Mouse (Mus musculus): ENCODE measurements around the gene Dhrs9. TPM values are rescaled to one million over a fixed set of nuclear protein-coding genes. Genes with fewer than 3 reads are reported as not detected.

Dhrs9 gene
- total and polyA plus RNA-seq, 2 experiments from 2014 or later = 0.03 TPM; not detected in 1

DNA sequence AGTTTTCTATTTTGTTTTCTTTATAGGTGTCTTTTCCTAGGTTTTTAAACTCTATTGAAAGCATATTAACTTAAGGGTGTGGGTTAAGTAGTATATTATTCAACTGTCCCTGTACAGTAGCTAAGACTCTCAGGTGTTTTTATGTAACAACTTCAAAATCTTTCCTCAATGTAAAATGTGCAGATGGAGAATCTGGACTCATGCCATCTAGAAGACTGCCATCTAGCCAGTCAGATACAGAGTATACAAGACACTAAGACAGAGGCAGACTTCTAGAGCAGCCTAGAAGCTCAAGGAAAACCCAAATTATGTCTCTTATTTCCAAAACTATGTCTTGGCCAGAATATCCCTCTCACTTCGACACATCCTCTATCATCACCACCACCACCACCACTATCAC is 45.8 kb downstream of the Dhrs9 start:
- TF ChIP-seq EP300 (IDR thresholded peaks at IDR 0.05; ENCODE audit: low read depth) (no peak), CTCF (IDR thresholded peaks at IDR 0.05; ENCODE audit: low read depth) (no peak)
- Histone ChIP-seq H3K9ac (replicated peaks; ENCODE audit: low read depth, low read length) (no peak overlapping the region), H3K4me2 (ENCODE audit: low read depth, low read length) (no peak overlapping the region), H3K27ac (ENCODE audit: low read depth) (no peak overlapping the region), H3K9me3 (replicated peaks; ENCODE audit: control insufficient read depth, low read length) (no peaks in the 10 kb centered on the region), H3K27me3 (ENCODE audit: control insufficient read depth, insufficient read depth, low read length) (no peaks in the 10 kb centered on the region), H3K4me3 (ENCODE audit: low read depth, low read length) (no peak overlapping the region), H3K36me3 (replicated peaks; ENCODE audit: control insufficient read depth, insufficient read depth, low read length) (no peaks in the 10 kb centered on the region), H3K4me1 (ENCODE audit: control insufficient read depth, insufficient read depth) (no peaks in the 10 kb centered on the region)
- no peak for ATAC-seq (ENCODE audit: insufficient read depth, low read depth)
- 70% methylated on average over 1 of the region's 1 CpGs for WGBS
- DNase-seq (ENCODE audit: low spot score) = no peak

DNA sequence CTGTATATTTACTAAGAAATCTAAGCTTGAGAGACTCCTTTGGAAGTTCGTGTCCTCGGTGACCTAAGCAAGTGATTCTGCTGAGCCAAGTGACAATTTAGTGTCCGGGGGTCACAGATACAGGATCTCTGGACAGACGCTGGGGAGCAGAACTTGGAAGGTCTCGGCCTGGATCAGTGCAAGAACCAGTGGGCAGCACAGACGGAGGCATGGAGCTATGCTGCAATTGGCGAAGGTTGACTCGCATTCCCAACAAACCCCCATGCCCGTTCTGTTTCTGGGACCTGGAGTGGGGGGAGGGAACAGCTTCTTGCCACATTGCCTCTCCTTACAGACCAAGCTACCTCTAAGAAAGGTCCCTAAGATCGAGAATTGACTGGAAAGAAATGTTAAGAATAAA is 46.9 kb downstream of the Dhrs9 start:
- WGBS = 82% methylated on average over 10 of the region's 10 CpGs
- Histone ChIP-seq H3K4me2 (ENCODE audit: low read depth, low read length) (no peak overlapping the region), H3K27me3 (ENCODE audit: control insufficient read depth, insufficient read depth, low read length) (no peaks in the 10 kb centered on the region), H3K9ac (replicated peaks; ENCODE audit: low read depth, low read length) (no peak overlapping the region), H3K9me3 (replicated peaks; ENCODE audit: control insufficient read depth, low read length) (no peaks in the 10 kb centered on the region), H3K4me3 (ENCODE audit: low read depth, low read length) (no peak overlapping the region), H3K27ac (ENCODE audit: low read depth) (no peak overlapping the region), H3K36me3 (replicated peaks; ENCODE audit: control insufficient read depth, insufficient read depth, low read length) (no peaks in the 10 kb centered on the region), H3K4me1 (ENCODE audit: control insufficient read depth, insufficient read depth) (no peaks in the 10 kb centered on the region)
- DNase-seq (ENCODE audit: low spot score) (no peak), ATAC-seq (ENCODE audit: insufficient read depth, low read depth) (no peak)
- TF ChIP-seq CTCF (IDR thresholded peaks at IDR 0.05; ENCODE audit: low read depth) (no peak), EP300 (IDR thresholded peaks at IDR 0.05; ENCODE audit: low read depth) (no peak)

DNA sequence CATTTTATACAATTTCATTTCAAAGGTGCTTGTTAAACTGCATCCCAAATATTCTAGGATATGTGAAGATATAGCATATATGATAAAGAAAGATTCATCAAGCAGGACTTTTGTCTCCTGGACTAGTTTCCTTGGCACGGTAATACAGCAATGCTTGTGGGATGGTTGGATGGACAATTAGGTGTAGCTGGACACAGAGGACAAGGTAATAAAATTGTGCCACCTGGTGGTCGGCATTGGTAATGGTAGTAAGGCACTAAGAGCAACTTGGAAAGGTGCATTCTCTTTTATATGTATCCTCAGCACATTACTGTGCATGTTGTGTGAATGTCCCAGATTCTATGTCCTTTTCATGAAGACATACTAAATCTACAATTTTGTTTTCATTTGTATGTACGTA is 47.9 kb downstream of the Dhrs9 start:
- WGBS = 28% methylated on average over 3 of the region's 3 CpGs
- TF ChIP-seq EP300 (IDR thresholded peaks at IDR 0.05; ENCODE audit: low read depth) (no peak), CTCF (IDR thresholded peaks at IDR 0.05; ENCODE audit: low read depth) (peak; percentile 85)
- H3K4me3 ChIP-seq (ENCODE audit: low read depth, low read length) = no peak overlapping the region
- H3K9me3 ChIP-seq (replicated peaks; ENCODE audit: control insufficient read depth, low read length) = no peaks in the 10 kb centered on the region
- H3K27me3 ChIP-seq (ENCODE audit: control insufficient read depth, insufficient read depth, low read length) = no peaks in the 10 kb centered on the region
- H3K9ac ChIP-seq (replicated peaks; ENCODE audit: low read depth, low read length) = no peak overlapping the region
- no peak overlapping the region for H3K27ac ChIP-seq (ENCODE audit: low read depth)
- H3K4me1 ChIP-seq (ENCODE audit: control insufficient read depth, insufficient read depth) = no peaks in the 10 kb centered on the region
- H3K4me2 ChIP-seq (ENCODE audit: low read depth, low read length) = no peak overlapping the region
- no peaks in the 10 kb centered on the region for H3K36me3 ChIP-seq (replicated peaks; ENCODE audit: control insufficient read depth, insufficient read depth, low read length)
- no peak for ATAC-seq (ENCODE audit: insufficient read depth, low read depth)
- peak; percentile 58 for DNase-seq (ENCODE audit: low spot score)

DNA sequence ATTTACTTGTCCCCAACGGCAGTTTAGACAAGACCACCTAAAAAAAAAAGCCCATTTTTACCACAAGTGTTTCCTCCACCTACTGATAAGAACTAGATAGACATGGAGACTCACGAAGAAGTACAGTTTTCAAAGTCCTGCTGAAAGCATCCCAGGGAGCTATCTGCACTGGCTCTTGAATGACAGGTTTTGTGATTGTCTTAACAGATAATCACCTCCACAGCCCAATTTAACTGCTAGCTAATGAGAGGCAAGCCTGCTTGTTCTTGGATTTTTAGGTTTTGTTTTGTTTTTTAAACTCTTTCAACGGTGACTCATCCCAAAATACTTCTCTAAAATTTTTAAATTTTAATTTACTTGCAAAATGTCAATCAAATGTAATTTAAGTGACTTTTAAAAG is 61.4 kb downstream of the Dhrs9 start:
- DNase-seq (ENCODE audit: low spot score) (no peak), ATAC-seq (ENCODE audit: insufficient read depth, low read depth) (no peak)
- H3K4me3 ChIP-seq (ENCODE audit: low read depth, low read length) = no peak overlapping the region
- H3K36me3 ChIP-seq (replicated peaks; ENCODE audit: control insufficient read depth, insufficient read depth, low read length) = no peaks in the 10 kb centered on the region
- H3K9ac ChIP-seq (replicated peaks; ENCODE audit: low read depth, low read length) = no peak overlapping the region
- TF ChIP-seq CTCF (IDR thresholded peaks at IDR 0.05; ENCODE audit: low read depth) (no peak), EP300 (IDR thresholded peaks at IDR 0.05; ENCODE audit: low read depth) (no peak)
- H3K9me3 ChIP-seq (replicated peaks; ENCODE audit: control insufficient read depth, low read length) = no peaks in the 10 kb centered on the region
- H3K27me3 ChIP-seq (ENCODE audit: control insufficient read depth, insufficient read depth, low read length) = no peaks in the 10 kb centered on the region
- 22% methylated on average over 3 of the region's 3 CpGs for WGBS
- H3K27ac ChIP-seq (ENCODE audit: low read depth) = no peak overlapping the region
- H3K4me1 ChIP-seq (ENCODE audit: control insufficient read depth, insufficient read depth) = no peaks in the 10 kb centered on the region
- no peak overlapping the region for H3K4me2 ChIP-seq (ENCODE audit: low read depth, low read length)

- ATAC-seq (ENCODE audit: insufficient read depth, low read depth) (no peak), DNase-seq (ENCODE audit: low spot score) (no peak)
- no peak overlapping the region for H3K4me3 ChIP-seq (ENCODE audit: low read depth, low read length)
- no peak overlapping the region for H3K27ac ChIP-seq (ENCODE audit: low read depth)
- no peaks in the 10 kb centered on the region for H3K4me1 ChIP-seq (ENCODE audit: control insufficient read depth, insufficient read depth)
- H3K27me3 ChIP-seq (ENCODE audit: control insufficient read depth, insufficient read depth, low read length) = no peaks in the 10 kb centered on the region
- WGBS = 57% methylated on average over 4 of the region's 4 CpGs
- no peak overlapping the region for H3K4me2 ChIP-seq (ENCODE audit: low read depth, low read length)
- no peaks in the 10 kb centered on the region for H3K9me3 ChIP-seq (replicated peaks; ENCODE audit: control insufficient read depth, low read length)
- TF ChIP-seq CTCF (IDR thresholded peaks at IDR 0.05; ENCODE audit: low read depth) = no peak
- TF ChIP-seq EP300 (IDR thresholded peaks at IDR 0.05; ENCODE audit: low read depth) = no peak
- no peaks in the 10 kb centered on the region for H3K36me3 ChIP-seq (replicated peaks; ENCODE audit: control insufficient read depth, insufficient read depth, low read length)
- no peak overlapping the region for H3K9ac ChIP-seq (replicated peaks; ENCODE audit: low read depth, low read length)
These were observed 65.7 kb downstream of the Dhrs9 start for GRCm38 (mm10) chr2:69445896-69446472.

- no peak overlapping the region for H3K27ac ChIP-seq (ENCODE audit: low read depth)
- H3K4me2 ChIP-seq (ENCODE audit: low read depth, low read length) = no peak overlapping the region
- no peaks in the 10 kb centered on the region for H3K4me1 ChIP-seq (ENCODE audit: control insufficient read depth, insufficient read depth)
- ATAC-seq (ENCODE audit: insufficient read depth, low read depth) (no peak), DNase-seq (ENCODE audit: low spot score) (no peak)
- no peaks in the 10 kb centered on the region for H3K27me3 ChIP-seq (ENCODE audit: control insufficient read depth, insufficient read depth, low read length)
- H3K4me3 ChIP-seq (ENCODE audit: low read depth, low read length) = no peak overlapping the region
- 65% methylated on average over 4 of the region's 4 CpGs for WGBS
- H3K36me3 ChIP-seq (replicated peaks; ENCODE audit: control insufficient read depth, insufficient read depth, low read length) = no peaks in the 10 kb centered on the region
- TF ChIP-seq CTCF (IDR thresholded peaks at IDR 0.05; ENCODE audit: low read depth) (no peak), EP300 (IDR thresholded peaks at IDR 0.05; ENCODE audit: low read depth) (no peak)
- H3K9me3 ChIP-seq (replicated peaks; ENCODE audit: control insufficient read depth, low read length) = no peaks in the 10 kb centered on the region
- no peak overlapping the region for H3K9ac ChIP-seq (replicated peaks; ENCODE audit: low read depth, low read length)
These were observed 68.3 kb downstream of the Dhrs9 start for GRCm38 (mm10) chr2:69448581-69448980.

All from heart, postnatal 0 days (tissue).